Mouse (Mus musculus): ENCODE measurements around the gene Gys1. TPM values are rescaled to one million over a fixed set of nuclear protein-coding genes. Genes with fewer than 3 reads are reported as not detected.
A peak's percentile ranks its signal among the peaks of the same experiment; 100 is the strongest.
"Not testable (repeated sequence)": the region's sequence is repeated elsewhere in the genome, so short reads cannot be mapped to it uniquely, and the experiment has no call there.

Gene Gys1
- total RNA-seq, 1 experiment, result 26.1 TPM

- H3K36me3 ChIP-seq (ENCODE audit: control insufficient read depth, insufficient read depth, low read length, poor library complexity, severe bottlenecking), result peaks cover 58% of the 10 kb centered on the region
- TF ChIP-seq ZNF384 (IDR thresholded peaks at IDR 0.05; ENCODE audit: low read depth, low read length) (no peak), ZC3H11A (IDR thresholded peaks at IDR 0.05; ENCODE audit: borderline replicate concordance, low read depth, low read length) (no peak), MAFK (IDR thresholded peaks at IDR 0.05; ENCODE audit: insufficient read depth, low read depth, low read length) (no peak), CHD2 (IDR thresholded peaks at IDR 0.05; ENCODE audit: low read depth, low read length) (no peak), HCFC1 (IDR thresholded peaks at IDR 0.05; ENCODE audit: borderline replicate concordance, insufficient read depth, low read length) (no peak)
- peak overlapping the region; percentile 99 for H3K27ac ChIP-seq (ENCODE audit: insufficient read depth, low read depth, low read length, poor library complexity, severe bottlenecking)
- H3K4me1 ChIP-seq (ENCODE audit: control insufficient read depth in 2 of 2, insufficient read depth in 2 of 2, low read length in 2 of 2, poor library complexity in 1 of 2), result peaks cover 0 to 3% of the 10 kb centered on the region in 2 experiments; a peak in 1 of 4 replicates
- DNase-seq (ENCODE audit: low read depth, low spot score), result no peak
- H3K9ac ChIP-seq (ENCODE audit: insufficient read depth, low read depth, low read length, poor library complexity, severe bottlenecking), result peak overlapping the region; percentile 80
- H3K9me3 ChIP-seq (ENCODE audit: control insufficient read depth, insufficient read depth, low read depth, low read length), result no peaks in the 10 kb centered on the region
- peak overlapping the region; percentile 58 to 71 for H3K4me3 ChIP-seq (ENCODE audit: insufficient read depth in 1 of 2, low read depth in 1 of 2, low read length in 2 of 2, poor library complexity in 1 of 2, severe bottlenecking in 1 of 2)
- in situ Hi-C loops (cut with MboI; ENCODE audit: low sequenced_read_pairs in 2 of 2, unreplicated experiment in 2 of 2), result no loop called here
Observed at GRCm38 (mm10) chr7:45461326-45461725, 26.7 kb downstream of the Gys1 start.

DNA sequence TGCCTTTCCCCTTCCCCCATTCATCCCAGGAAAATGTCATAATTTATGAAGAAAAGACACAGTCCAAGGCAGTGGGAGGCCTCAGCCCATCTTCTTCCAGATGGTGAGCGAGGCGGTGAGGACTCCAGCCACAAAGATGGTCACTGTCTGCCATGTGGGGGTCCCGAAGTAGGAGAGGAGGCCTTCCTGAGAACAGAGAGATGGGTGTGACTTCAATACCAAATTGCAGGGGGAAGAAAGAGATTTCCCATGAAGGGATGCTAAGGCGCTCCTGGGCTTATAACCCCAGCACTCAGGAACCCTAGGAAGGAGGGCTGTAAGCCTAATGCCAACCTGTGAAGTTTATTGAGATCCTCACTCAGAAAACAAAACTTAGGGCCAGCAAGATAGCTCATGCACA is 27.1 kb downstream of the Gys1 start:
- H3K4me3 ChIP-seq (ENCODE audit: insufficient read depth in 1 of 2, low read depth in 1 of 2, low read length in 2 of 2, poor library complexity in 1 of 2, severe bottlenecking in 1 of 2), result peak overlapping the region in 1 of 2 experiments; percentile 57; a peak in 2 of 4 replicates
- no peaks in the 10 kb centered on the region for H3K9me3 ChIP-seq (ENCODE audit: control insufficient read depth, insufficient read depth, low read depth, low read length)
- DNase-seq (ENCODE audit: low read depth, low spot score), result no peak
- peak overlapping the region; percentile 50; the same call in 1 of the 2 replicates for H3K9ac ChIP-seq (ENCODE audit: insufficient read depth, low read depth, low read length, poor library complexity, severe bottlenecking)
- peak overlapping the region; percentile 99 for H3K27ac ChIP-seq (ENCODE audit: insufficient read depth, low read depth, low read length, poor library complexity, severe bottlenecking)
- in situ Hi-C loops (cut with MboI; ENCODE audit: low sequenced_read_pairs in 2 of 2, unreplicated experiment in 2 of 2), result no loop called here
- peaks cover 0 to under 1% of the 10 kb centered on the region in 2 experiments; a peak in 1 of 4 replicates for H3K4me1 ChIP-seq (ENCODE audit: control insufficient read depth in 2 of 2, insufficient read depth in 2 of 2, low read length in 2 of 2, poor library complexity in 1 of 2)
- TF ChIP-seq MAFK (IDR thresholded peaks at IDR 0.05; ENCODE audit: insufficient read depth, low read depth, low read length) (no peak), ZNF384 (IDR thresholded peaks at IDR 0.05; ENCODE audit: low read depth, low read length) (no peak), CHD2 (IDR thresholded peaks at IDR 0.05; ENCODE audit: low read depth, low read length) (no peak), HCFC1 (IDR thresholded peaks at IDR 0.05; ENCODE audit: borderline replicate concordance, insufficient read depth, low read length) (no peak)
- H3K36me3 ChIP-seq (ENCODE audit: control insufficient read depth, insufficient read depth, low read length, poor library complexity, severe bottlenecking), result peaks cover 58% of the 10 kb centered on the region

- no peaks in the 10 kb centered on the region; a peak in 2 of 4 replicates for H3K4me1 ChIP-seq (ENCODE audit: control insufficient read depth in 2 of 2, insufficient read depth in 2 of 2, low read length in 2 of 2, poor library complexity in 1 of 2)
- peak overlapping the region; percentile 99; the same call in 1 of the 2 replicates for H3K27ac ChIP-seq (ENCODE audit: insufficient read depth, low read depth, low read length, poor library complexity, severe bottlenecking)
- H3K4me3 ChIP-seq (ENCODE audit: insufficient read depth in 1 of 2, low read depth in 1 of 2, low read length in 2 of 2, poor library complexity in 1 of 2, severe bottlenecking in 1 of 2), result 0 out of 4 replicates have a peak overlapping the region, but pooled peaks of 1 of the 2 experiments have one; percentile 14
- TF ChIP-seq ZNF384 (IDR thresholded peaks at IDR 0.05; ENCODE audit: low read depth, low read length) (no peak), CHD2 (IDR thresholded peaks at IDR 0.05; ENCODE audit: low read depth, low read length) (no peak), HCFC1 (IDR thresholded peaks at IDR 0.05; ENCODE audit: borderline replicate concordance, insufficient read depth, low read length) (no peak), MAFK (IDR thresholded peaks at IDR 0.05; ENCODE audit: insufficient read depth, low read depth, low read length) (no peak), ZC3H11A (IDR thresholded peaks at IDR 0.05; ENCODE audit: borderline replicate concordance, low read depth, low read length) (no peak)
- in situ Hi-C loops (cut with MboI; ENCODE audit: low sequenced_read_pairs in 2 of 2, unreplicated experiment in 2 of 2), result no loop called here
- H3K9me3 ChIP-seq (ENCODE audit: control insufficient read depth, insufficient read depth, low read depth, low read length), result no peaks in the 10 kb centered on the region
- no peak for DNase-seq (ENCODE audit: low read depth, low spot score)
- no peak overlapping the region for H3K9ac ChIP-seq (ENCODE audit: insufficient read depth, low read depth, low read length, poor library complexity, severe bottlenecking)
- peaks cover 57% of the 10 kb centered on the region for H3K36me3 ChIP-seq (ENCODE audit: control insufficient read depth, insufficient read depth, low read length, poor library complexity, severe bottlenecking)
Observed at GRCm38 (mm10) chr7:45462325-45462724, 27.7 kb downstream of the Gys1 start.

GRCm38 (mm10) chr7:45462868-45463267 is 28.2 kb downstream of the Gys1 start:
- Histone ChIP-seq H3K27ac (ENCODE audit: insufficient read depth, low read depth, low read length, poor library complexity, severe bottlenecking) (peak overlapping the region; percentile 99; the same call in 1 of the 2 replicates), H3K36me3 (ENCODE audit: control insufficient read depth, insufficient read depth, low read length, poor library complexity, severe bottlenecking) (peaks cover 52% of the 10 kb centered on the region)
- H3K4me3 ChIP-seq (ENCODE audit: insufficient read depth in 1 of 2, low read depth in 1 of 2, low read length in 2 of 2, poor library complexity in 1 of 2, severe bottlenecking in 1 of 2); in situ Hi-C loops (cut with MboI; ENCODE audit: low sequenced_read_pairs in 2 of 2, unreplicated experiment in 2 of 2); H3K9ac ChIP-seq (ENCODE audit: insufficient read depth, low read depth, low read length, poor library complexity, severe bottlenecking); H3K9me3 ChIP-seq (ENCODE audit: control insufficient read depth, insufficient read depth, low read depth, low read length); H3K4me1 ChIP-seq (ENCODE audit: control insufficient read depth in 2 of 2, insufficient read depth in 2 of 2, low read length in 2 of 2, poor library complexity in 1 of 2); DNase-seq (ENCODE audit: low read depth, low spot score): not testable (repeated sequence)
